Mouse (Mus musculus) liver, embryonic 16.5 days (tissue): ENCODE results near the gene St6galnac5. TPM values are rescaled to one million over a fixed set of nuclear protein-coding genes. Genes with fewer than 3 reads are reported as not detected.

Experiments used
- ATAC-seq: fragments of 200-750 bp; cut with Nextera tagmentation; 2 replicates; pipeline ENCODE4 v1.8.0; 2017; ENCODE audit warnings: low read depth, mild to moderate bottlenecking, moderate number of reproducible peaks, moderate library complexity
- H3K27ac ChIP-seq: fragments of 300-500 bp; sonication (generic); 2 replicates; pipeline ENCODE4 v1.5.1; 2014; ENCODE audit warnings: mild to moderate bottlenecking, low read length
- H3K27me3 ChIP-seq: fragments of 300-500 bp; sonication (generic); 2 replicates; pipeline ENCODE4 v1.6.1; 2014; ENCODE audit warnings: low read depth, low read length, mixed read lengths; ENCODE audit not compliant: control insufficient read depth, insufficient read depth
- H3K36me3 ChIP-seq: fragments of 300-500 bp; sonication (generic); 2 replicates; pipeline ENCODE4 v1.6.1; 2014; ENCODE audit warnings: mild to moderate bottlenecking; ENCODE audit not compliant: control insufficient read depth, insufficient read depth
- H3K4me1 ChIP-seq: fragments of 300-500 bp; sonication (generic); 2 replicates; pipeline ENCODE4 v1.6.1; 2014; ENCODE audit warnings: low read depth, low read length, mixed read lengths; ENCODE audit not compliant: control insufficient read depth
- H3K4me2 ChIP-seq: fragments of 300-500 bp; sonication (generic); 2 replicates; pipeline ENCODE4 v1.6.1; 2014; ENCODE audit warnings: low read depth, low read length, mixed read lengths
- H3K4me3 ChIP-seq: fragments of 300-500 bp; sonication (generic); 2 replicates; pipeline ENCODE4 v1.5.1; 2014; ENCODE audit warnings: low read depth, mild to moderate bottlenecking, low read length
- H3K9ac ChIP-seq: fragments of 300-500 bp; sonication (generic); 2 replicates; pipeline ENCODE4 v1.6.1; 2014; ENCODE audit warnings: low read depth, low read length
- H3K9me3 ChIP-seq: fragments of 300-500 bp; sonication (generic); replicated peaks from 2 replicates; pipeline ENCODE4 v1.6.1; 2016; ENCODE audit warnings: low read length; ENCODE audit not compliant: control insufficient read depth
- WGBS: fragments of 180-500 bp; shearing (Covaris S2); extraction: QIAGEN DNeasy Blood & Tissue Kit; methylation state at CpG from one replicate; pipeline ENCODE4 v1.1.7; 2014; ENCODE audit not compliant: insufficient replicate concordance; 5-methylcytosine and 5-hydroxymethylcytosine counted together
- polyA plus RNA-seq: library from polyadenylated mRNA; unstranded; fragments of >200 nt; fragmentation: Nextera tagmentation; extraction: Ambion mirVana; gene quantifications from 2 replicates; pipeline ENCODE4 v1.2.1, GENCODE M21; 2015

Gene St6galnac5
- polyA plus RNA-seq, 1 experiment from 2014 or later: 0.05 TPM

- Histone ChIP-seq H3K4me1 (no peaks in the 10 kb centered on the region), H3K27me3 (no peaks in the 10 kb centered on the region), H3K36me3 (no peaks in the 10 kb centered on the region), H3K9me3 (no peaks in the 10 kb centered on the region), H3K4me2 (no peak overlapping the region), H3K4me3 (no peak overlapping the region), H3K9ac (no peak overlapping the region), H3K27ac (no peak overlapping the region)
- ATAC-seq: no peak
- 59% methylated on average over 12 of the region's 12 CpGs for WGBS
Measured at GRCm38 (mm10) chr3:152855006-152855614, 126.9 kb downstream of the St6galnac5 start.

DNA sequence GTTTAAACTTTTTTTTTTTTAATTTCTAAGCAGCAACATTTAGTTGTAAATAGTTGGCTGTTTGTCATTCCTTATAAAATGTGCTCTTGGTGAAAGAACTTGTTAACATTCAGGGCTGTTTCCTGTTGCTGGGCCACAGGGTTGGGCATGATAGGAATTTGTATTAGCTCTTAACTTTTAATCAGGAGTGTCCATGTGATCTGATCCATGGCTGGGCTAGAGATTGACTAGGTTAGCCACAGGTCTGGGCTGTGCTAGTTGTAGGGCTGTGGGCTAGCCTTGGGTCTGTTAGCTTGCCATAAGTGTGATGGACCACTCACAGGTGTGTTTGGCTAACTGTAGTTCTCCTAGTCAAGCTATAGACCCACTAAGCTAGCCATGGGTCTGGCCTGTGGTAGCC, 138.1 kb downstream of the St6galnac5 start:
- no peaks in the 10 kb centered on the region for H3K4me1 ChIP-seq
- no peak overlapping the region for H3K27ac ChIP-seq
- H3K27me3 ChIP-seq: no peaks in the 10 kb centered on the region
- H3K4me2 ChIP-seq: no peak overlapping the region
- no peak for ATAC-seq
- no peaks in the 10 kb centered on the region for H3K36me3 ChIP-seq
- no peak overlapping the region for H3K4me3 ChIP-seq
- H3K9me3 ChIP-seq: no peaks in the 10 kb centered on the region
- no peak overlapping the region for H3K9ac ChIP-seq

DNA sequence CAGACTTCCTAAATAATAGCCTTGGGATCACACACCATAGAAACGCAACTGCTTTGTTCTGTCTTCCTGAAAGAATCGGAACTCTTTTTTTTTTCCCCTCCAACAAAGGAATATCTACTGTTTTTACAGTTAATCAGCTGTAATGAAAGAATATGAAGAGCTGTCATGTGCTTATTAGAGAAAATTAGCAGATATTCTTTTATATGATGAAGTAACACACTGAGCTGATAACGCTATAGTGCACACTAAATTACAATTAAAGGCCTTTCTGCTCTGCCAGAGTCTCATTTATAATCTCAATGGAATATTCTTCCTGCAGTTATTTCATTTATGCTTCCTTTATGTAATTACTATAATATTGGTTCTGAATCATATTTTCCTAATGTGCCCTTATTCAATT, 139.4 kb downstream of the St6galnac5 start:
- Histone ChIP-seq H3K4me2 (no peak overlapping the region), H3K4me1 (no peaks in the 10 kb centered on the region), H3K27me3 (no peaks in the 10 kb centered on the region), H3K9me3 (no peaks in the 10 kb centered on the region), H3K9ac (no peak overlapping the region), H3K27ac (no peak overlapping the region), H3K4me3 (no peak overlapping the region), H3K36me3 (no peaks in the 10 kb centered on the region)
- no peak for ATAC-seq
- 68% methylated on average over 3 of the region's 3 CpGs for WGBS

GRCm38 (mm10) chr3:152841264-152841663, 140.8 kb downstream of the St6galnac5 start:
- 81% methylated on average over 6 of the region's 6 CpGs for WGBS
- H3K9me3 ChIP-seq: no peaks in the 10 kb centered on the region
- H3K36me3 ChIP-seq: no peaks in the 10 kb centered on the region
- no peak overlapping the region for H3K4me2 ChIP-seq
- H3K27me3 ChIP-seq: no peaks in the 10 kb centered on the region
- H3K4me3 ChIP-seq: no peak overlapping the region
- H3K9ac ChIP-seq: no peak overlapping the region
- no peaks in the 10 kb centered on the region for H3K4me1 ChIP-seq
- H3K27ac ChIP-seq: no peak overlapping the region
- ATAC-seq: no peak

GRCm38 (mm10) chr3:152837938-152838337, 144.1 kb downstream of the St6galnac5 start:
- H3K27ac ChIP-seq: no peak overlapping the region
- no peak overlapping the region for H3K9ac ChIP-seq
- no peaks in the 10 kb centered on the region for H3K9me3 ChIP-seq
- no peak overlapping the region for H3K4me2 ChIP-seq
- no peak for ATAC-seq
- whole genome bisulfite sequencing: 60% methylated on average over 1 of the region's 1 CpGs
- H3K36me3 ChIP-seq: no peaks in the 10 kb centered on the region
- H3K4me3 ChIP-seq: no peak overlapping the region
- H3K4me1 ChIP-seq: no peaks in the 10 kb centered on the region
- H3K27me3 ChIP-seq: no peaks in the 10 kb centered on the region

DNA sequence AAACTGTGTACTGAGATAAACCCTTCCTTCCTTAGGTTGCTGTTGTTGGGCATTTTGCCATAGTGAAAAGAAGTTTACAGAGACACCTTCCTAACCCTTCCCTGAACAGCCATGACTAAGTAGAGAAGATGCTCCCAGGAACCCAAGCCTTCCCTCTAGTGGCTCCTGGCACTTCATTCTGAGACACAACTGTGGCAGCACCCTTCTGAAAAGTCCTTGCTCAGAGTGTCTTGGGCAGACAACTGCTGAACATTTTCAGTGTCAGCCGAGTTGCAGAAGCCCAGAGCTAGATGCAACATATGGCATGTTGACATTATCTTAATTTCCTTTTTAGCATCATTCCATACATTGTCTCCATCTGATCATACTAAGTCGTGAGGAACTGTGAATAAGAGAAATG, 144.6 kb downstream of the St6galnac5 start:
- Histone ChIP-seq H3K27me3 (no peaks in the 10 kb centered on the region), H3K27ac (no peak overlapping the region), H3K4me1 (no peaks in the 10 kb centered on the region), H3K9ac (no peak overlapping the region), H3K9me3 (no peaks in the 10 kb centered on the region), H3K36me3 (no peaks in the 10 kb centered on the region), H3K4me2 (no peak overlapping the region), H3K4me3 (no peak overlapping the region)
- 40% methylated on average over 2 of the region's 2 CpGs for WGBS
- ATAC-seq: no peak

DNA sequence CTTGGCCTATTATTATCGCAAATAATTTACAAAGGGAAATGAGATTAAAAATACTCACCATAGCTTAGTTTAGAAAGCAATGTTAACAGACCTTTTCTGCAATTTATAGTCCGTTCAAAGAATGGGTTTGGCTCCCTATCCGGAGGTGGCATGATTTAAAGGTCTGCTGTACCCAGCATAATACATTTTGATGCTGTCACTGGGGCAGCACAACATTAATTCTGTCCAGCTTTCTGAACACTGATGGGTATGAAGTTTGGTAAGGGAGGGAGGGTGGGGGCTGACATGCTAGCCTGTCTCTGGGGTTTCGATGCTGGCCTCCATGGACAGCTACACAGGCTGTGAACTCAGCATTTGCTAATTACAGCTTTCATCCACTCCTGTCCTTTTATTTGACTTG, 149.6 kb downstream of the St6galnac5 start:
- Histone ChIP-seq H3K4me1 (no peaks in the 10 kb centered on the region), H3K36me3 (no peaks in the 10 kb centered on the region), H3K9ac (no peak overlapping the region), H3K4me3 (no peak overlapping the region), H3K4me2 (no peak overlapping the region), H3K27ac (no peak overlapping the region), H3K27me3 (no peaks in the 10 kb centered on the region), H3K9me3 (no peaks in the 10 kb centered on the region)
- 65% methylated on average over 4 of the region's 4 CpGs for WGBS
- no peak for ATAC-seq

- 68% methylated on average over 9 of the region's 9 CpGs for WGBS
- H3K9me3 ChIP-seq: no peaks in the 10 kb centered on the region
- H3K9ac ChIP-seq: no peak overlapping the region
- ATAC-seq: no peak
- H3K36me3 ChIP-seq: no peaks in the 10 kb centered on the region
- no peaks in the 10 kb centered on the region for H3K27me3 ChIP-seq
- H3K4me3 ChIP-seq: no peak overlapping the region
- H3K4me1 ChIP-seq: no peaks in the 10 kb centered on the region
- H3K27ac ChIP-seq: no peak overlapping the region
- H3K4me2 ChIP-seq: no peak overlapping the region
Measured at GRCm38 (mm10) chr3:152831974-152832373, 150.1 kb downstream of the St6galnac5 start.

GRCm38 (mm10) chr3:152831377-152831776, 150.7 kb downstream of the St6galnac5 start:
- H3K9ac ChIP-seq: no peak overlapping the region
- no peak for ATAC-seq
- no peaks in the 10 kb centered on the region for H3K4me1 ChIP-seq
- no peak overlapping the region for H3K27ac ChIP-seq
- H3K9me3 ChIP-seq: no peaks in the 10 kb centered on the region
- no peaks in the 10 kb centered on the region for H3K36me3 ChIP-seq
- WGBS: 52% methylated on average over 3 of the region's 3 CpGs
- no peaks in the 10 kb centered on the region for H3K27me3 ChIP-seq
- H3K4me2 ChIP-seq: no peak overlapping the region
- H3K4me3 ChIP-seq: no peak overlapping the region
